Mouse (Mus musculus) thymus, adult 2 months (tissue): ENCODE data around the gene Minos1. TPM values are rescaled to one million over a fixed set of nuclear protein-coding genes. Genes with fewer than 3 reads are reported as not detected.

Source experiments
- DNase-seq: peaks from one replicate; pipeline ENCODE4 v3.0.0; 2021
- H3K27ac ChIP-seq: fragments of 200-500 bp; 2 replicates; pipeline ENCODE4 v1.5.1; 2012; ENCODE audit warnings: low read length, control low read depth; ENCODE audit not compliant: control insufficient read depth, insufficient read depth
- H3K27me3 ChIP-seq: fragments of 200-500 bp; 2 replicates; pipeline ENCODE4 v1.6.1; 2012; ENCODE audit warnings: mild to moderate bottlenecking, low read length, moderate library complexity, mixed read lengths; ENCODE audit not compliant: control insufficient read depth, insufficient read depth
- H3K36me3 ChIP-seq: fragments of 200-500 bp; 2 replicates; pipeline ENCODE4 v1.6.1; 2012; ENCODE audit warnings: mild to moderate bottlenecking, low read length, moderate library complexity; ENCODE audit not compliant: control insufficient read depth, insufficient read depth
- H3K4me1 ChIP-seq: fragments of 200-500 bp; replicated peaks from 2 replicates; pipeline ENCODE4 v1.6.1; 2012; ENCODE audit warnings: low read length; ENCODE audit not compliant: control insufficient read depth, insufficient read depth
- H3K4me3 ChIP-seq: fragments of 200-500 bp; 2 replicates; pipeline ENCODE4 v1.5.1; 2012; ENCODE audit warnings: mild to moderate bottlenecking, low read length, control low read depth, moderate library complexity; ENCODE audit not compliant: control insufficient read depth, insufficient read depth
- CTCF ChIP-seq: fragments of 200-500 bp; IDR thresholded peaks from 2 replicates; pipeline ENCODE4 v1.5.1; 2012; ENCODE audit warnings: mild to moderate bottlenecking, control low read depth, low read length, moderate library complexity, borderline replicate concordance; ENCODE audit not compliant: control insufficient read depth, poor library complexity, insufficient read depth; ENCODE audit errors: extremely low read depth
- POLR2A ChIP-seq: fragments of 200-500 bp; IDR thresholded peaks from 2 replicates; pipeline ENCODE4 v1.6.1; 2012; ENCODE audit warnings: mild to moderate bottlenecking, low read length, control low read depth, moderate library complexity; ENCODE audit not compliant: control insufficient read depth, poor library complexity, insufficient read depth; ENCODE audit errors: extremely low read depth
- WGBS: fragments of 180-500 bp; shearing (Covaris S2); methylation state at CpG from one replicate; pipeline ENCODE4 v1.1.7; 2018; 5-methylcytosine and 5-hydroxymethylcytosine counted together
- polyA plus RNA-seq: library from polyadenylated mRNA; depleted of rRNA; stranded (reverse); fragments of >200 nt; gene quantifications from 2 replicates; pipeline ENCODE4 v1.2.3, GENCODE M21; 2012

The Minos1 gene
- polyA plus RNA-seq, 1 experiment, result 65.3 TPM

DNA sequence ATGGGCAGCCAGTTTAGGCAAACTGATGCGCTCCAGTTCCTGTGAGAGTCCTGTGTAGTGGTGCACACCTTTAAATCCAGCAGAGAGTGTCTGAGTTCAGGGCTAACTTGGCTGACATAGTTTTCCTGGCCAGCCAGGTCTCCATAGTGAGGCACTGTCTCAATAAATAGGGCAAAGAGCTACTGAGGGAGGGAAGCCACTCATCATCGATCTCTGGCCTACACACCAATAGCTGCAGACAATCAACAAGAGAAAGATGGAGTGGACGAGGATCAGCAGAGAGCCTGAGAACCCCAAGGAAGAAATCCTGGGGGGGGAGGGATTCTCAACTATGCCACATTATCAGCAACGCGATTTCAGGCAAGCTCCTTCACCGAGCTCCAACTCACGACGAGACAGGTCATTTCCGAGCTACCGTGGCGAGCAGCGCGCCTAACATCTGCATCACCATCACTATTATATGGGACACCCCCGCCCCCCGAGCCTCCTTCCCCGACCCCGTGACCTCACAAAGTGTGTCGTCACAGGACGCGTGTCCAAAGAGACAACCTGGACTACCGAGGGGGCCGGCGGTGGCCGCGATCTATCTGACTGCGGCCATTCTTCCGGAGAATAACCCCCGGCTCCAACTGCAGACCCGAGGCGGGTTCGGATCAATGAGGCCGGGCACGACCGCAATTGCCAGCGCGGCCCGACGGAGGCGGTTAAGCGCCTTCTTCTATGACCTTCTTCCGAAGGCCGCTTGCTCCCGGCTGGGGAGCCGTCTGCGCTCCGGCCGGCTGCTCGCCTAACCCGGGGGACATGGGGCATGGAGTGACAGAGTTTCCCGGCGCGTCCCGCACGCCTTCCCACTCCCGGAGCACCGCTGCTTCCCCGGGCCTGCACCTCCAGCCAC lies 860 bp downstream of the Minos1 start:
- H3K36me3 ChIP-seq, result no peaks in the 10 kb centered on the region
- 3% methylated on average over 57 of the region's 57 CpGs for WGBS
- TF ChIP-seq POLR2A (no peak), CTCF (no peak)
- no peaks in the 10 kb centered on the region for H3K27me3 ChIP-seq
- H3K4me1 ChIP-seq, result peaks cover 6% of the 10 kb centered on the region
- H3K4me3 ChIP-seq, result peak overlapping the region; percentile 94
- no peak for DNase-seq
- H3K27ac ChIP-seq, result no peak overlapping the region

GRCm38 (mm10) chr4:139126475-139126874 lies 4.4 kb downstream of the Minos1 start:
- Histone ChIP-seq H3K4me1 (peaks cover 6% of the 10 kb centered on the region), H3K36me3 (no peaks in the 10 kb centered on the region), H3K27ac (no peak overlapping the region), H3K4me3 (no peak overlapping the region), H3K27me3 (no peaks in the 10 kb centered on the region)
- TF ChIP-seq POLR2A, result no peak
- no peak for TF ChIP-seq CTCF
- no peak for DNase-seq
- WGBS, result 97% methylated on average over 3 of the region's 3 CpGs

- H3K36me3 ChIP-seq, result no peaks in the 10 kb centered on the region
- no peak overlapping the region for H3K27ac ChIP-seq
- H3K4me3 ChIP-seq, result no peak overlapping the region
- 96% methylated on average over 6 of the region's 6 CpGs for WGBS
- no peak for DNase-seq
- TF ChIP-seq CTCF (no peak), POLR2A (no peak)
- H3K4me1 ChIP-seq, result peaks cover 4% of the 10 kb centered on the region
- no peaks in the 10 kb centered on the region for H3K27me3 ChIP-seq
Measured at GRCm38 (mm10) chr4:139124940-139125339, 6.0 kb downstream of the Minos1 start.

- Histone ChIP-seq H3K27me3 (no peaks in the 10 kb centered on the region), H3K4me3 (no peak overlapping the region), H3K27ac (no peak overlapping the region), H3K4me1 (no peaks in the 10 kb centered on the region; the same call in 1 of the 2 replicates), H3K36me3 (no peaks in the 10 kb centered on the region)
- no peak for DNase-seq
- 98% methylated on average over 4 of the region's 4 CpGs for WGBS
- TF ChIP-seq CTCF (no peak), POLR2A (no peak)
Measured at GRCm38 (mm10) chr4:139122557-139122956, 8.4 kb downstream of the Minos1 start.

- no peaks in the 10 kb centered on the region; the same call in 1 of the 2 replicates for H3K4me1 ChIP-seq
- no peak for DNase-seq
- no peaks in the 10 kb centered on the region for H3K27me3 ChIP-seq
- WGBS, result 54% methylated on average over 7 of the region's 7 CpGs
- no peak overlapping the region for H3K27ac ChIP-seq
- no peak overlapping the region for H3K4me3 ChIP-seq
- H3K36me3 ChIP-seq, result no peaks in the 10 kb centered on the region
- TF ChIP-seq CTCF, result no peak
- TF ChIP-seq POLR2A, result no peak
Measured at GRCm38 (mm10) chr4:139120998-139121397, 9.9 kb downstream of the Minos1 start.

- Histone ChIP-seq H3K27me3 (no peaks in the 10 kb centered on the region), H3K27ac (no peak overlapping the region), H3K4me1 (no peaks in the 10 kb centered on the region; the same call in 1 of the 2 replicates), H3K36me3 (no peaks in the 10 kb centered on the region), H3K4me3 (no peak overlapping the region)
- DNase-seq, result no peak
- 89% methylated on average over 4 of the region's 4 CpGs for WGBS
- TF ChIP-seq CTCF, result no peak
- no peak for TF ChIP-seq POLR2A
Measured at GRCm38 (mm10) chr4:139120281-139120814, 10.6 kb downstream of the Minos1 start.
